In the genomic region with DNA sequence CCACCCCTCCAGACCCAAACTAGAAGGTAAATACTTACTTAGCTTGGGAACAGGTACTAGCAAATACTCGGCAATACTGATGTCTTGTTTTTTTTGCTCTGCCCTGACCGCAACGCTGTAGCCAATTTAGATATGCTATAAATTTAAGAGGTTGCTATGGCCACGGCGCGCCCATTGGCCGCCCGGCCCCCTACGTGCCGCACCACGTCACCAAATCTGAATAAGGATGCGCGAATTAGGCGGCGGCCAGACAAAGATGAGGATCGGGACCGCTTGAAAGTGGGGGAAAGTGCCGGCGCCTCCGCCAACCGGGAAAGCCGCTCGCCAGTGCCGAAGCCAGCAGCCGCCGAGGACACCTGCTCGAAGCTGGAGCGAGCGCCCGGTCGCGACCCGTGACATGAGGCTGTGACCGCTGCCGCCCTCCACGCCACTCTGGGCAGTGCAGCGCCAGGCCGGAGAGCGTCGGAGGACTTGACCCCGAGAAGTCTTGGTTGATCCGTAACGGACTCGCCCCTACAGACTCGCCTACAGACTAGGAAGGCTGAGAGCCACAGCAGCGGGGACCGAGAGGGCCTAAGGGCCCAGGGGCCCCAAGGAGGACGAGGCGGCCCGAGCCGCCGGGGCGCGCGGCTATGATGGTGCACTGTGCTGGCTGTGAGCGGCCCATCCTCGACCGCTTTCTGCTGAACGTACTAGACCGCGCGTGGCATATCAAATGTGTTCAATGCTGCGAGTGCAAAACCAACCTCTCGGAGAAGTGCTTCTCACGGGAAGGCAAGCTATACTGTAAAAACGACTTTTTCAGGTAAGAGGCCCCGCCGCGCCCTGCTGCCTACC, we compare ENCODE assay signal across 8 mouse cellular contexts. TPM values are rescaled to one million over a fixed set of nuclear protein-coding genes. Genes with fewer than 3 reads are reported as not detected.
DNase-seq lines count a peak whose midpoint lies in the region; ATAC-seq lines count a peak whose summit lies in the region.
"Had no signal": no experiment of that assay in that cellular context is flagged by ENCODE, and none has a peak within 500 bp of the region (broad histone marks: within the 10 kb centered on the region; RNA-seq: fewer than 3 reads in every experiment).

A gene (plus strand): TSS at position 51 of the 837 bp plus-strand sequence.

- DNase-seq in left cerebral cortex, postnatal 14 days (ENCODE audit: low spot score in 2 of 2) = peak; percentile 45 to 49
- DNase-seq in left cerebral cortex, adult 8-10 months (ENCODE audit: low spot score in 2 of 2) = no peak
- DNase-seq in limb, embryonic 11.5 days (ENCODE audit: low spot score) = peak; percentile 57
- peak; percentile 42 for DNase-seq in right cerebral cortex, postnatal 14 days
- DNase-seq in adrenal gland, adult 18-20 months (ENCODE audit: low spot score in 2 of 2) = no peak
- DNase-seq in adrenal gland, postnatal 10 days = no peak
- DNase-seq: kidney, postnatal 25 days had no signal

- H3K4me1 ChIP-seq in embryonic facial prominence, embryonic 12.5 days = peaks cover 12% of the 10 kb centered on the region; the same call in 1 of the 2 replicates
- peaks cover 5% of the 10 kb centered on the region; the same call in 1 of the 2 replicates for H3K4me1 ChIP-seq in limb, embryonic 11.5 days (ENCODE audit: control insufficient read depth, insufficient read depth, low read length)

- H3K27me3 ChIP-seq in embryonic facial prominence, embryonic 12.5 days = peaks cover 98% of the 10 kb centered on the region
- H3K27me3 ChIP-seq in limb, embryonic 11.5 days (ENCODE audit: control insufficient read depth, insufficient read depth, low read length) = peaks cover 91% of the 10 kb centered on the region

- no peak within 1 kb of the TSS for H3K27ac ChIP-seq in embryonic facial prominence, embryonic 12.5 days
- H3K27ac ChIP-seq in limb, embryonic 11.5 days (replicated peaks; ENCODE audit: low read depth, low read length) = no peak within 1 kb of the TSS

- H3K9ac ChIP-seq in embryonic facial prominence, embryonic 12.5 days = no peak within 1 kb of the TSS
- no peak within 1 kb of the TSS for H3K9ac ChIP-seq in limb, embryonic 11.5 days (ENCODE audit: low read length)

- 0 out of 2 replicates have a peak within 1 kb of the TSS, but pooled peaks have one; percentile 4 for H3K4me2 ChIP-seq in embryonic facial prominence, embryonic 12.5 days (replicated peaks)
- H3K4me2 ChIP-seq in limb, embryonic 11.5 days (ENCODE audit: low read depth, severe bottlenecking) = no peak within 1 kb of the TSS

- under 1% methylated on average over 69 of the region's 69 CpGs for WGBS in embryonic facial prominence, embryonic 12.5 days
- under 1% methylated on average over 69 of the region's 69 CpGs for WGBS in limb, embryonic 11.5 days

- no peak for ATAC-seq in embryonic facial prominence, embryonic 12.5 days (ENCODE audit: insufficient number of reproducible peaks, insufficient read depth, low FRiP score, low TSS enrichment)
- ATAC-seq in limb, embryonic 11.5 days (ENCODE audit: insufficient number of reproducible peaks, low FRiP score, low TSS enrichment, low read depth) = no peak

- intact Hi-C loops in left cerebral cortex, postnatal 14 days (cut with DNase I) = loop anchor here (5.0 to 10.0 kb wide), 2 partner anchors 627 to 760 kb away; a partner anchor contains a TSS

- H3K9me3 ChIP-seq in embryonic facial prominence, embryonic 12.5 days = no peaks in the 10 kb centered on the region
- no peaks in the 10 kb centered on the region for H3K9me3 ChIP-seq in limb, embryonic 11.5 days (ENCODE audit: control insufficient read depth, low read length)

- no peaks in the 10 kb centered on the region for H3K36me3 ChIP-seq in embryonic facial prominence, embryonic 12.5 days
- no peaks in the 10 kb centered on the region for H3K36me3 ChIP-seq in limb, embryonic 11.5 days (ENCODE audit: control insufficient read depth, insufficient read depth, low read length)

- H3K4me3 ChIP-seq in embryonic facial prominence, embryonic 12.5 days = peak within 1 kb of the TSS; percentile 13; the same call in 1 of the 2 replicates
- peak within 1 kb of the TSS; percentile 5; the same call in 1 of the 2 replicates for H3K4me3 ChIP-seq in limb, embryonic 11.5 days (ENCODE audit: low read depth, low read length)

RNA-seq across cellular contexts. Expression of the gene that starts here (rescaled TPM):
- under 1 TPM in 1 of 2 experiments, not detected in 1; 0.27 TPM for total RNA-seq in left cerebral cortex, postnatal 14 days (2021)
- under 1 TPM; 0.16 to 0.46 (median 0.34) TPM for total RNA-seq in left cerebral cortex, adult 8-10 months (2022)
- 0.96 and 1.9 TPM in 2 replicates for polyA plus RNA-seq in embryonic facial prominence, embryonic 12.5 days (2016; fragmentation: Nextera tagmentation; extraction: Ambion mirVana)
- polyA plus RNA-seq in limb, embryonic 11.5 days (2014; fragmentation: Nextera tagmentation; extraction: Ambion mirVana) = not detected in 2 replicates
- not detected for total RNA-seq in adrenal gland, adult 18-20 months (2021)
- not detected for total RNA-seq in adrenal gland, postnatal 10 days (2021)

Comparison
In these comparisons a context has a peak if more than half of its experiments do, and no peak if none do; other contexts are left out.
1. Peak in DNase-seq in left cerebral cortex, postnatal 14 days; RNA of the gene not detected or under 1 TPM.
2. Peak in DNase-seq and H3K4me3 ChIP-seq in limb, embryonic 11.5 days; RNA of the gene not detected or under 1 TPM.